Mouse (Mus musculus): ENCODE measurements around the gene Prkg1. TPM values are rescaled to one million over a fixed set of nuclear protein-coding genes. Genes with fewer than 3 reads are reported as not detected.

The Prkg1 gene
- polyA plus RNA-seq, 1 experiment from 2014 or later: 9.1 TPM

DNA sequence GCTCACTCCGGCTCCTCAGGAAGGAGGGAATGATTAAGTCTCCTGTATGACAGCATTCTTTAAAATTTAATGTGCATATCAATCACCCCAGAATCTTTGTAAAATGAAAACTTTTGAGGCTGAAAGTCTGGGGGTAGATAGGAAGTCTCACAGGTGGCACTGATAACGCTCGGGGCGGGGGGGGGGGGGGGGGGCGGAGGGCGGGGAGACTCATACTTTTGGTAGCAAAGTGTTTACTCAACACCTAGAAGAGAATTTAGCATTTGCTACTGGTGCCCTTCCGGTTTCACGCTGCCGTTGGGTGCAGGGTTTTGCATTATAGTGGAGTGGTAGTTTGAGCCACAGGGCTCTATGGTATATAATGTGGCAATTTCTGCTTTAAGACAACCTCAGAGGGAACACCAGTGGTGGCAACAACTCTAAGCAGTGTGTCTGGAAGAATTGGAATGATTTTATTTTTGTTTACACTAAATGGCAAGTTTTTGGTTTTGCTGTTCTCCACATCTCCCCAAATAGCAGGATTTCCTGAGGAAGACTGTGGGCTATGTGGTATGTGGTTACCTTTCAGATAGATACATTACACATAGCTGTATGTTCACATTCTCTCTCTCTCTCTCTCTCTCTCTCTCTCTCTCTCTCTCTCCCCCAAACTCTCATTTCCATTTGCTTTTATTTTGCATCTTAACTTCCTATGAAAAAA is 427.5 kb downstream of the Prkg1 start:
- no peak for ATAC-seq
- Histone ChIP-seq H3K36me3 (no peaks in the 10 kb centered on the region), H3K4me1 (replicated peaks) (no peaks in the 10 kb centered on the region), H3K4me3 (replicated peaks) (no peak overlapping the region), H3K27me3 (replicated peaks) (no peaks in the 10 kb centered on the region), H3K9ac (no peak overlapping the region), H3K9me3 (no peaks in the 10 kb centered on the region), H3K27ac (no peak overlapping the region), H3K4me2 (replicated peaks) (no peak overlapping the region)
- WGBS: 64% methylated on average over 8 of the region's 9 CpGs

DNA sequence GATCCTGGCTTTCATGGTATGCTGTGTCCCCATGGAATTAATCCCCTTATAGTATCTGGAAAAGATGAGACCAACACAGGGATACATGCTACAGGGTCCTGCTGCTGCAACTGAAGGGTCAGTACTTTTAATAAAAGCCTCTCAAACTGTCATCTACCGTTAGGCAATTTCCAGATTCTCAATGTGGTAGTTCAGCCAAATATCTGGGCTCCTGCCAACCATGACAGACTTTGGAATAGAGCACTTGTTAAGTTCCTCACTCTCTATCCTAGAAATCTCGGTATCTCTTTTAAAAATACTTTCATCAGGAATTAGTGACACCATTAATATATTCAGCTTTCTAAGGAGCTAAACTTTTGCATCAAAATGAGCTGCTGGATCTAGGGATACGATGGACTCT is 428.5 kb downstream of the Prkg1 start:
- 59% methylated on average over 3 of the region's 3 CpGs for WGBS
- no peak overlapping the region for H3K4me3 ChIP-seq (replicated peaks)
- ATAC-seq: no peak

GRCm38 (mm10) chr19:31329893-31330292 is 434.9 kb downstream of the Prkg1 start:
- Histone ChIP-seq H3K4me3 (replicated peaks) (no peak overlapping the region), H3K27ac (no peak overlapping the region), H3K9me3 (no peaks in the 10 kb centered on the region), H3K9ac (no peak overlapping the region), H3K4me2 (replicated peaks) (no peak overlapping the region), H3K4me1 (replicated peaks) (no peaks in the 10 kb centered on the region; the same call in 1 of the 2 replicates), H3K36me3 (no peaks in the 10 kb centered on the region), H3K27me3 (replicated peaks) (no peaks in the 10 kb centered on the region)
- ATAC-seq: no peak
- WGBS: 34% methylated on average over 5 of the region's 5 CpGs

More for the DNA sequence above, 428.5 kb downstream of the Prkg1 start:
- H3K9ac ChIP-seq: no peak overlapping the region
- H3K4me2 ChIP-seq (replicated peaks): no peak overlapping the region
- H3K27ac ChIP-seq: no peak overlapping the region
- no peaks in the 10 kb centered on the region for H3K9me3 ChIP-seq
- H3K4me1 ChIP-seq (replicated peaks): no peaks in the 10 kb centered on the region
- no peaks in the 10 kb centered on the region for H3K27me3 ChIP-seq (replicated peaks)
- H3K36me3 ChIP-seq: no peaks in the 10 kb centered on the region

DNA sequence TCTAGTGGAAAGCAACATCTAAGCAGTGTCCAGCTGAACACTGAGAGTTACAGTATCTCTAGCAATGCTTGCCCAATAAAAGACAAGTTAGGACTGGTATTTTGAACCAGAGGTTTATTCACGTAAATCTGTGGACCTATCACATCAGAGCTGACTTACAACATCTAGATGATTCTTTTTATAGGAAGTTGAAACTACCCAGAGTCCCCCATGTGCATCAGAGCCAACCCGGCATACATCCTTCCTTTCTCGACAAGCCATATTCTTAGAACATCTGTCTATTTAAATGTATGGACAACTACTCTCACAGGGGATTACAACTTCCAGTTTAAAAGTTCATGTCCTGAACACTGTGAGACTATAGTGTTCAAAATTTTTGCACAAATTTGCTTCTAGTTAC is 460.1 kb downstream of the Prkg1 start:
- Histone ChIP-seq H3K4me1 (replicated peaks) (no peaks in the 10 kb centered on the region), H3K4me3 (replicated peaks) (no peak overlapping the region), H3K9ac (no peak overlapping the region), H3K4me2 (replicated peaks) (no peak overlapping the region), H3K9me3 (no peaks in the 10 kb centered on the region), H3K27me3 (replicated peaks) (no peaks in the 10 kb centered on the region), H3K27ac (no peak overlapping the region), H3K36me3 (no peaks in the 10 kb centered on the region)
- no peak for ATAC-seq
- 73% methylated on average over 3 of the region's 3 CpGs for WGBS

DNA sequence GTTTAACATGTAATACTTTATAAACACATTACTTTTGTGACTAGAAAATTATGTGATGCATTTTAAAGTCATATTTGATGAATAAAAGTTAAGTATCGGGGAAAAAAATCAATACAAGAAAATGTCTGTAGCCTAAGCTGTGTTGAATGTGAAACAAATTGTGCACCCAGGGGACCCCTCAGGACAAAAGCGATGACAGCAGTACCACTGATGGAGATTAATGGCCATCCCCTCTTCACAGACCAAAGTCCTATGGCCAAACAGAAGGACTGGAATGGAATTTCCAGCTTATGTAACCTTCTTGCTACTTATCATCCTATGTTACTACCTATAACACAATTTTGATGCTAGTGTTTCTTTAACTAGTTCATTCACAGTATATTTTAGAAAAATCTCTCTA is 473.6 kb downstream of the Prkg1 start:
- no peaks in the 10 kb centered on the region for H3K27me3 ChIP-seq (replicated peaks)
- WGBS: 84% methylated on average over 2 of the region's 2 CpGs
- no peak overlapping the region for H3K4me3 ChIP-seq (replicated peaks)
- H3K27ac ChIP-seq: no peak overlapping the region
- ATAC-seq: no peak
- H3K4me1 ChIP-seq (replicated peaks): no peaks in the 10 kb centered on the region
- H3K36me3 ChIP-seq: no peaks in the 10 kb centered on the region
- H3K9me3 ChIP-seq: no peaks in the 10 kb centered on the region
- no peak overlapping the region for H3K9ac ChIP-seq
- H3K4me2 ChIP-seq (replicated peaks): no peak overlapping the region

DNA sequence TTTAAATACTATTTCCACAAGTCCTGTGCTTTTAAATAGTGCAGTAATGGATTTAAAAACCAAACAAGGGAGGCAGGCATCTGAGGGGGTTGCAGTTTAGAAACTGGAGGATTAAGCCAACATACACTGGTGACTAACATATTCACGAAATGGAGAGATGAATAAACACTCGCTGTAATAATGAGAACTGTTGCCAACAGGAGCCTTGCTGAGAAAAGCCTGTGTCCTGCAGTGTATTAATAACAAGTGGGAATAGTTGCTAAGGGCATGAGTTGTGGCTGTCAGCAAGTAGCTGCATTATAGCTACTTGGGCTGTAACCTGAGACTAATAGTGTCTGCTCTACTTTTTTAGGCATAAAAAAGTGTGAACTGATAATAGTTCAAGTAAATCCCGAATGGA is 480.3 kb downstream of the Prkg1 start:
- Histone ChIP-seq H3K36me3 (no peaks in the 10 kb centered on the region), H3K9ac (no peak overlapping the region), H3K9me3 (no peaks in the 10 kb centered on the region), H3K27ac (no peak overlapping the region), H3K4me3 (replicated peaks) (no peak overlapping the region), H3K4me2 (replicated peaks) (no peak overlapping the region), H3K4me1 (replicated peaks) (no peaks in the 10 kb centered on the region), H3K27me3 (replicated peaks) (no peaks in the 10 kb centered on the region)
- no peak for ATAC-seq
- 39% methylated on average over 3 of the region's 3 CpGs for WGBS

DNA sequence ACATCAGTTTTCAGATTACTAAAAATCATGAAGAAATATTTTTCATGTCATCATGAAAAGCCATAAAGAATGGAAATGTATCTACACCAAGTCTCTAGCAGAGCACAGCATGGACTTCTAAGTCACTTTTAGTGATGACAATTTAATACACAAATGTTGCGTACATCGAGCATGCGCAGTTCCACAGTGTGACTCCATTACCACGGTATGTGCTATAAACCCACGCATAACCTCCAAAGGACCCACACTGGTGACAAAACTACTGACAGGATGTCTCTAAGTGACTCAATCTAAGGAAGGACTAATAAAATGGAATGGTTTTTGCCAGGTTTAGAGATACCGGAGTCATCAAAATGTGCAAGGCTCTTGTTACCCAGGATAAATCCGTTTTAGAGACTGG is 480.7 kb downstream of the Prkg1 start:
- H3K4me2 ChIP-seq (replicated peaks): no peak overlapping the region
- no peak for ATAC-seq
- 84% methylated on average over 7 of the region's 7 CpGs for WGBS
- H3K9ac ChIP-seq: no peak overlapping the region
- no peak overlapping the region for H3K4me3 ChIP-seq (replicated peaks)
- no peak overlapping the region for H3K27ac ChIP-seq
- no peaks in the 10 kb centered on the region for H3K36me3 ChIP-seq
- H3K27me3 ChIP-seq (replicated peaks): no peaks in the 10 kb centered on the region
- H3K4me1 ChIP-seq (replicated peaks): no peaks in the 10 kb centered on the region
- H3K9me3 ChIP-seq: no peaks in the 10 kb centered on the region

DNA sequence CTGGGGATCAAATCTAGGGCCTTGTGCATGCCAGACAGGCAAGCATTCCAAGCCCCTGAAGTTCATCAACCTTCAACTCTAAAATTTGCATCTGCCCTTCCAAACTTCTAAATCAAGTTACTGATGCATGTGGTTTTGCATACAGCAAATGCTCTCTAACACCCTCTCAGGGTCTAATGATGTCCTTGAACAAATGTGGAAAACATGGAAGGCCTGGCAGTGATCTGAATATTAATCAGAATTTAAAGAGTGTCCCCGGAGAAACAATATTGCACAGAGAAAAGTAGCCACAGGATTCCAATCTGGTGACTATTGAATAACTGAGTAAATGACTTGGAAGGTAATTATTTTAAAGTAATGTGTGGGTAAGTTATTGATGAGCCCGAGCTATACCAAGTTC is 481.2 kb downstream of the Prkg1 start:
- H3K9me3 ChIP-seq: no peaks in the 10 kb centered on the region
- H3K9ac ChIP-seq: no peak overlapping the region
- no peak overlapping the region for H3K4me2 ChIP-seq (replicated peaks)
- ATAC-seq: no peak
- H3K4me3 ChIP-seq (replicated peaks): no peak overlapping the region
- H3K4me1 ChIP-seq (replicated peaks): no peaks in the 10 kb centered on the region
- H3K27ac ChIP-seq: no peak overlapping the region
- H3K36me3 ChIP-seq: no peaks in the 10 kb centered on the region
- WGBS: 79% methylated on average over 2 of the region's 2 CpGs
- no peaks in the 10 kb centered on the region for H3K27me3 ChIP-seq (replicated peaks)

DNA sequence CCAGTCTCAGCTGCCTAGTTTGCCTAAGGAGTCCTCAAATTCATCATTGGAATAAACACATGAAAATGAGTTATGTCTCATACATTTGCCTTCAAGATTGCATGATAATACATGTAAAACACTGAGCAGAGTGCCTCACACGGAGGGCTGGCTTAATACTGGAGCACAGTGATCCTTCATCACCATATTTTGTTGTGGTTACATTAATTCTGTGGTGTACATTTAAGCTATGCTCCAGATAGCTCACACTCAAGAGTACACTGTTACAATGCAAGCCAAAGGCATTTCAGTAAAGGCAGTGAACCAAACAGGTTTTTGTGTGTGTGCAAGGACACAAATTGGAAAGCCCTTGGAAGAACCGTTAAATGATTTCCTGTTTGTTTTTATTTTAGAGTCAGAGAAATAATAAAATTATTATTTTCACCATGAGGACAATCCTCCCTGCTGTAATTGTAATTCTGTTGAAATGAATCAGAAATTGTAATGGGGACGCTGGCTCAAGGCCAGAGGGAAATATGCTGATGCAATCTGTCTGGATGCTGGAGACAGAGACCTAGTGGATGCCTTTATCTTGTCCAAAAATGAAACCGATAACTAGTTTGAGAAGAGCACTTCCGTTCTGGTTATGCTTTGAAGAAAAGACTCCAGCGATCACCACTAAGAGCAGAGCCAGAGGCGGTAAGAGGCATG is 484.9 kb downstream of the Prkg1 start:
- H3K4me1 ChIP-seq (replicated peaks): no peaks in the 10 kb centered on the region
- no peak overlapping the region for H3K4me2 ChIP-seq (replicated peaks)
- no peaks in the 10 kb centered on the region for H3K9me3 ChIP-seq
- WGBS: 49% methylated on average over 7 of the region's 7 CpGs
- H3K27me3 ChIP-seq (replicated peaks): no peaks in the 10 kb centered on the region
- no peak for ATAC-seq
- H3K27ac ChIP-seq: no peak overlapping the region
- no peaks in the 10 kb centered on the region for H3K36me3 ChIP-seq
- H3K9ac ChIP-seq: no peak overlapping the region
- H3K4me3 ChIP-seq (replicated peaks): no peak overlapping the region

GRCm38 (mm10) chr19:31262438-31262837 is 502.4 kb downstream of the Prkg1 start:
- Histone ChIP-seq H3K4me2 (replicated peaks) (no peak overlapping the region), H3K36me3 (no peaks in the 10 kb centered on the region), H3K27ac (no peak overlapping the region), H3K27me3 (replicated peaks) (no peaks in the 10 kb centered on the region), H3K4me1 (replicated peaks) (no peaks in the 10 kb centered on the region), H3K9ac (no peak overlapping the region), H3K9me3 (no peaks in the 10 kb centered on the region), H3K4me3 (replicated peaks) (no peak overlapping the region)
- WGBS: 90% methylated on average over 1 of the region's 1 CpGs
- no peak for ATAC-seq

- H3K9me3 ChIP-seq: no peaks in the 10 kb centered on the region
- H3K27me3 ChIP-seq (replicated peaks): no peaks in the 10 kb centered on the region
- no peak overlapping the region for H3K9ac ChIP-seq
- ATAC-seq: peak; percentile 43; the same call in 1 of the 2 replicates
- H3K4me2 ChIP-seq (replicated peaks): no peak overlapping the region
- no peak overlapping the region for H3K27ac ChIP-seq
- no peaks in the 10 kb centered on the region for H3K36me3 ChIP-seq
- no peaks in the 10 kb centered on the region for H3K4me1 ChIP-seq (replicated peaks)
- H3K4me3 ChIP-seq (replicated peaks): no peak overlapping the region
Measured at GRCm38 (mm10) chr19:31260494-31260893, 504.3 kb downstream of the Prkg1 start.

GRCm38 (mm10) chr19:31255780-31256179 is 509.1 kb downstream of the Prkg1 start:
- no peaks in the 10 kb centered on the region for H3K27me3 ChIP-seq (replicated peaks)
- H3K27ac ChIP-seq: no peak overlapping the region
- H3K4me1 ChIP-seq (replicated peaks): no peaks in the 10 kb centered on the region
- no peak overlapping the region for H3K4me3 ChIP-seq (replicated peaks)
- H3K4me2 ChIP-seq (replicated peaks): no peak overlapping the region
- H3K36me3 ChIP-seq: no peaks in the 10 kb centered on the region
- H3K9ac ChIP-seq: no peak overlapping the region
- H3K9me3 ChIP-seq: no peaks in the 10 kb centered on the region
- no peak for ATAC-seq
- 70% methylated on average over 2 of the region's 2 CpGs for WGBS

GRCm38 (mm10) chr19:31232410-31232809 is 532.4 kb downstream of the Prkg1 start:
- Histone ChIP-seq H3K9ac (no peak overlapping the region), H3K27me3 (replicated peaks) (no peaks in the 10 kb centered on the region), H3K27ac (no peak overlapping the region), H3K9me3 (no peaks in the 10 kb centered on the region), H3K4me3 (replicated peaks) (no peak overlapping the region), H3K4me1 (replicated peaks) (no peaks in the 10 kb centered on the region), H3K36me3 (no peaks in the 10 kb centered on the region), H3K4me2 (replicated peaks) (no peak overlapping the region)
- ATAC-seq: no peak

Data from intestine, embryonic 15.5 days (tissue).